Mouse (Mus musculus) heart, embryonic 11.5 days (tissue): ENCODE measurements around the gene Rab34. TPM values are rescaled to one million over a fixed set of nuclear protein-coding genes. Genes with fewer than 3 reads are reported as not detected.

Experiments
- ATAC-seq: fragments of 200-750 bp; cut with Nextera tagmentation; replicated peaks from 2 replicates; pipeline ENCODE4 v1.8.0; 2017; ENCODE audit warnings: moderate library complexity; ENCODE audit not compliant: insufficient number of reproducible peaks, low FRiP score, low TSS enrichment
- H3K27ac ChIP-seq: fragments of 300-500 bp; sonication (generic); 2 replicates; pipeline ENCODE4 v1.5.1; 2014; ENCODE audit warnings: mild to moderate bottlenecking, low read depth, low read length
- H3K27me3 ChIP-seq: fragments of 300-500 bp; sonication (generic); 2 replicates; pipeline ENCODE4 v1.6.1; 2014; ENCODE audit warnings: mild to moderate bottlenecking, low read length, mixed read lengths; ENCODE audit not compliant: control insufficient read depth, insufficient read depth
- H3K36me3 ChIP-seq: fragments of 300-500 bp; sonication (generic); 2 replicates; pipeline ENCODE4 v1.6.1; 2014; ENCODE audit warnings: mild to moderate bottlenecking, low read length, moderate library complexity, mixed read lengths; ENCODE audit not compliant: control insufficient read depth, insufficient read depth
- H3K4me1 ChIP-seq: fragments of 300-500 bp; sonication (generic); 2 replicates; pipeline ENCODE4 v1.6.1; 2014; ENCODE audit warnings: low read length; ENCODE audit not compliant: control insufficient read depth, insufficient read depth
- H3K4me2 ChIP-seq: fragments of 300-500 bp; sonication (generic); 2 replicates; pipeline ENCODE4 v1.6.1; 2014; ENCODE audit warnings: mild to moderate bottlenecking, moderate library complexity
- H3K4me3 ChIP-seq: fragments of 300-500 bp; sonication (generic); 2 replicates; pipeline ENCODE4 v1.5.1; 2014; ENCODE audit warnings: low read depth, low read length
- H3K9ac ChIP-seq: fragments of 300-500 bp; sonication (generic); 2 replicates; pipeline ENCODE4 v1.6.1; 2014; ENCODE audit warnings: mild to moderate bottlenecking, low read depth, low read length, moderate library complexity
- H3K9me3 ChIP-seq: fragments of 300-500 bp; sonication (generic); replicated peaks from 2 replicates; pipeline ENCODE4 v1.6.1; 2016; ENCODE audit warnings: low read length; ENCODE audit not compliant: control insufficient read depth
- WGBS: fragments of 180-500 bp; shearing (Covaris S2); extraction: QIAGEN DNeasy Blood & Tissue Kit; methylation state at CpG from one replicate; pipeline ENCODE4 v1.1.7; 2014; ENCODE audit not compliant: insufficient replicate concordance; 5-methylcytosine and 5-hydroxymethylcytosine counted together
- polyA plus RNA-seq: library from polyadenylated mRNA; unstranded; fragments of >200 nt; fragmentation: Nextera tagmentation; extraction: Ambion mirVana; gene quantifications from 2 replicates; pipeline ENCODE4 v1.2.1, GENCODE M21; 2014

The Rab34 gene
- 62.2 and 62.5 TPM in 2 replicates for polyA plus RNA-seq

- H3K36me3 ChIP-seq, result peaks cover 20% of the 10 kb centered on the region
- peak within 1 kb of the TSS; percentile 94 for H3K27ac ChIP-seq
- peak within 1 kb of the TSS; percentile 79 for H3K4me2 ChIP-seq
- H3K4me1 ChIP-seq, result peaks cover 9% of the 10 kb centered on the region
- no peaks in the 10 kb centered on the region; the same call in 1 of the 2 replicates for H3K27me3 ChIP-seq
- H3K4me3 ChIP-seq, result peak within 1 kb of the TSS; percentile 78
- H3K9me3 ChIP-seq, result no peaks in the 10 kb centered on the region
- WGBS, result under 1% methylated on average over 77 of the region's 80 CpGs
- peak within 1 kb of the TSS; percentile 84 for H3K9ac ChIP-seq
- peak; percentile 80 for ATAC-seq
Measured at GRCm38 (mm10) chr11:78188331-78189233, at the start of gene Rab34. Gene Rab34, plus strand, starts transcription at chr11:78188430.

- WGBS, result 43% methylated on average over 5 of the region's 5 CpGs
- peaks cover 18% of the 10 kb centered on the region; the same call in 1 of the 2 replicates for H3K36me3 ChIP-seq
- no peak overlapping the region; the same call in 1 of the 2 replicates for H3K4me2 ChIP-seq
- H3K4me3 ChIP-seq, result no peak overlapping the region
- H3K27ac ChIP-seq, result 0 out of 2 replicates have a peak overlapping the region, but pooled peaks have one; percentile 37
- H3K9me3 ChIP-seq, result no peaks in the 10 kb centered on the region
- H3K4me1 ChIP-seq, result peaks cover 25% of the 10 kb centered on the region
- H3K9ac ChIP-seq, result no peak overlapping the region
- no peaks in the 10 kb centered on the region for H3K27me3 ChIP-seq
- no peak for ATAC-seq
Measured at GRCm38 (mm10) chr11:78140665-78141064, 47.6 kb upstream of the Rab34 start.

GRCm38 (mm10) chr11:78143520-78143919 is 44.7 kb upstream of the Rab34 start:
- 80% methylated on average over 2 of the region's 2 CpGs for WGBS
- Histone ChIP-seq H3K4me2 (no peak overlapping the region), H3K4me3 (no peak overlapping the region), H3K9me3 (no peaks in the 10 kb centered on the region), H3K27me3 (no peaks in the 10 kb centered on the region), H3K36me3 (peaks cover 24% of the 10 kb centered on the region), H3K4me1 (peaks cover 14% of the 10 kb centered on the region; the same call in 1 of the 2 replicates), H3K9ac (no peak overlapping the region), H3K27ac (no peak overlapping the region)
- ATAC-seq, result no peak

- Histone ChIP-seq H3K36me3 (peaks cover 41% of the 10 kb centered on the region), H3K4me3 (no peak overlapping the region), H3K9me3 (no peaks in the 10 kb centered on the region), H3K4me2 (no peak overlapping the region), H3K4me1 (0 out of 2 replicates have a peak, but pooled peaks cover 4% of the 10 kb centered on the region), H3K27ac (no peak overlapping the region), H3K9ac (no peak overlapping the region), H3K27me3 (no peaks in the 10 kb centered on the region)
- 85% methylated on average over 5 of the region's 5 CpGs for WGBS
- ATAC-seq, result no peak
Measured at GRCm38 (mm10) chr11:78146168-78146567, 42.1 kb upstream of the Rab34 start.

- Histone ChIP-seq H3K4me3 (no peak overlapping the region), H3K27me3 (no peaks in the 10 kb centered on the region), H3K9me3 (no peaks in the 10 kb centered on the region), H3K4me1 (no peaks in the 10 kb centered on the region), H3K27ac (no peak overlapping the region), H3K36me3 (peaks cover 41% of the 10 kb centered on the region), H3K4me2 (no peak overlapping the region), H3K9ac (no peak overlapping the region)
- WGBS, result 91% methylated on average over 6 of the region's 6 CpGs
- no peak for ATAC-seq
Measured at GRCm38 (mm10) chr11:78146707-78147543, 41.3 kb upstream of the Rab34 start.

GRCm38 (mm10) chr11:78151161-78151560 is 37.1 kb upstream of the Rab34 start:
- Histone ChIP-seq H3K4me3 (no peak overlapping the region), H3K9ac (no peak overlapping the region), H3K4me2 (no peak overlapping the region), H3K9me3 (no peaks in the 10 kb centered on the region), H3K4me1 (no peaks in the 10 kb centered on the region), H3K27ac (no peak overlapping the region), H3K36me3 (peaks cover 30% of the 10 kb centered on the region), H3K27me3 (no peaks in the 10 kb centered on the region)
- WGBS, result 19% methylated on average over 1 of the region's 1 CpGs
- ATAC-seq, result no peak

GRCm38 (mm10) chr11:78152299-78153231 is 35.7 kb upstream of the Rab34 start:
- Histone ChIP-seq H3K27me3 (no peaks in the 10 kb centered on the region), H3K4me1 (no peaks in the 10 kb centered on the region), H3K36me3 (peaks cover 29% of the 10 kb centered on the region), H3K27ac (0 out of 2 replicates have a peak overlapping the region, but pooled peaks have one; percentile 22), H3K9ac (no peak overlapping the region), H3K9me3 (no peaks in the 10 kb centered on the region), H3K4me2 (no peak overlapping the region), H3K4me3 (no peak overlapping the region)
- 77% methylated on average over 9 of the region's 9 CpGs for WGBS
- ATAC-seq, result no peak
